Mouse (Mus musculus) 416B (cell line): ENCODE data around the gene Rpn1.
A peak's percentile ranks its signal among the peaks of the same experiment; 100 is the strongest.

ENCODE experiments used
- DNase-seq: peaks from one replicate; pipeline ENCODE4 v3.0.0; 2011; ENCODE audit warnings: low read depth

The Rpn1 gene

GRCm38 (mm10) chr6:88065968-88066367 is 18.3 kb upstream of the Rpn1 start:
- DNase-seq = no peak

GRCm38 (mm10) chr6:88067722-88068121 is 16.6 kb upstream of the Rpn1 start:
- peak; percentile 45 for DNase-seq

- DNase-seq = peak; percentile 69
Measured at GRCm38 (mm10) chr6:88068739-88069138, 15.5 kb upstream of the Rpn1 start.

GRCm38 (mm10) chr6:88070468-88070867 is 13.8 kb upstream of the Rpn1 start:
- no peak for DNase-seq

GRCm38 (mm10) chr6:88071216-88071615 is 13.1 kb upstream of the Rpn1 start:
- no peak for DNase-seq

- peak; percentile 99 for DNase-seq
Measured at GRCm38 (mm10) chr6:88074752-88075554, 9.3 kb upstream of the Rpn1 start.

- no peak for DNase-seq
Measured at GRCm38 (mm10) chr6:88075960-88076517, 8.2 kb upstream of the Rpn1 start.

GRCm38 (mm10) chr6:88083095-88083494 is 1.2 kb upstream of the Rpn1 start:
- DNase-seq = no peak

- DNase-seq = no peak
Measured at GRCm38 (mm10) chr6:88083672-88084071, 610 bp upstream of the Rpn1 start.

GRCm38 (mm10) chr6:88088971-88089370 is 4.7 kb downstream of the Rpn1 start:
- no peak for DNase-seq

GRCm38 (mm10) chr6:88095377-88095776 is 11.1 kb downstream of the Rpn1 start:
- DNase-seq = no peak

- no peak for DNase-seq
Measured at GRCm38 (mm10) chr6:88102096-88102495, 17.8 kb downstream of the Rpn1 start.

GRCm38 (mm10) chr6:88105783-88106611 is 21.7 kb downstream of the Rpn1 start:
- DNase-seq = peak; percentile 90

GRCm38 (mm10) chr6:88106612-88107123 is 22.4 kb downstream of the Rpn1 start:
- DNase-seq = peak; percentile 98

GRCm38 (mm10) chr6:88107661-88108535 is 23.6 kb downstream of the Rpn1 start:
- DNase-seq = peak; percentile 85

GRCm38 (mm10) chr6:88113139-88113538 is 28.9 kb downstream of the Rpn1 start:
- peak; percentile 91 for DNase-seq

- no peak for DNase-seq
Measured at GRCm38 (mm10) chr6:88114414-88114813, 30.1 kb downstream of the Rpn1 start.

GRCm38 (mm10) chr6:88116347-88117183 is 32.3 kb downstream of the Rpn1 start:
- peak; percentile 100 for DNase-seq

- no peak for DNase-seq
Measured at GRCm38 (mm10) chr6:88117184-88117575, 32.9 kb downstream of the Rpn1 start.

- DNase-seq = no peak
Measured at GRCm38 (mm10) chr6:88119309-88119708, 35.0 kb downstream of the Rpn1 start.

- DNase-seq = no peak
Measured at GRCm38 (mm10) chr6:88120813-88121212, 36.5 kb downstream of the Rpn1 start.
